Mouse (Mus musculus): ENCODE results near the gene Akr1b3.

DNA sequence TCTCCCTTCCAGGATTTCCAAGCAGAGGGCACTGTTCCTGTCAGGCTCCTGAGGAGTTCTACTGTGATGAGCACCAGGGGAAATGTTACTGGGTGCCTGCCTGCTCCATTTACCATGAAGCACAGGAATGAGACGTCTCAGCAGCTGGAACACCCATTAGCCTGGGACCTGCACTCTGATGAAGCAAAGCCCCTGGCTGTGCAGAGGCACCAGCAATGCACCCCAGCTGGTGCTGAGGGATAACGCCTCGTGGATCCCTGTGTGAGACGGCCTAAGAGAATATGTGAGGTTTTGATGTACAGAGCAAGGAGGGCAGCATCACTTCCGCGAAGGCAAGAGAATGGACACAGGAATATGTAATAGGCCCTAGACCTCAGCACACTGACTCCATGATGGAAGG lies 10.5 kb downstream of the Akr1b3 start:
- TF ChIP-seq CTCF (conservative IDR thresholded peaks at IDR 0.05; ENCODE audit: low read length) = no peak
- no peak for TF ChIP-seq POU5F1 (IDR thresholded peaks at IDR 0.05; ENCODE audit: borderline replicate concordance, low read length)
- no peak for TF ChIP-seq NANOG (IDR thresholded peaks at IDR 0.05; ENCODE audit: borderline replicate concordance, low read length)

Data from E14TG2a.4 (cell line).